Mouse (Mus musculus) ovary, adult 18-20 months (tissue): ENCODE measurements around the gene Arrdc5.
A peak's percentile ranks its signal among the peaks of the same experiment; 100 is the strongest.

Experiments
- DNase-seq: peaks from one replicate; pipeline ENCODE4 v3.0.0; 2022; ENCODE audit warnings: low spot score, mixed read lengths

Arrdc5 gene

GRCm38 (mm10) chr17:56303160-56303846, 3.2 kb upstream of the Arrdc5 start, which contains the start of gene Uhrf1:
Gene Uhrf1, plus strand, starts transcription at chr17:56303321.
- DNase-seq, result peak; percentile 76

GRCm38 (mm10) chr17:56302363-56302996, 2.4 kb upstream of the Arrdc5 start:
- no peak for DNase-seq

- no peak for DNase-seq
Observed at GRCm38 (mm10) chr17:56298238-56298637, 1.8 kb downstream of the Arrdc5 start.

GRCm38 (mm10) chr17:56296201-56296600, 3.9 kb downstream of the Arrdc5 start:
- no peak for DNase-seq

GRCm38 (mm10) chr17:56294241-56294640, 5.8 kb downstream of the Arrdc5 start:
- DNase-seq, result no peak

- DNase-seq, result no peak
Observed at GRCm38 (mm10) chr17:56293291-56293690, 6.8 kb downstream of the Arrdc5 start.

- no peak for DNase-seq
Observed at GRCm38 (mm10) chr17:56292531-56293222, 7.4 kb downstream of the Arrdc5 start, which contains the start of gene Plin3. Gene Plin3, minus strand, starts transcription at chr17:56292873.

- DNase-seq, result no peak
Observed at GRCm38 (mm10) chr17:56291826-56292475, 8.1 kb downstream of the Arrdc5 start.

- peak; percentile 91 for DNase-seq
Observed at GRCm38 (mm10) chr17:56291171-56291511, 8.9 kb downstream of the Arrdc5 start.

- peak; percentile 95 for DNase-seq
Observed at GRCm38 (mm10) chr17:56290388-56291170, 9.5 kb downstream of the Arrdc5 start.

GRCm38 (mm10) chr17:56289371-56290331, 10.4 kb downstream of the Arrdc5 start:
- DNase-seq, result no peak

GRCm38 (mm10) chr17:56288866-56289265, 11.2 kb downstream of the Arrdc5 start:
- no peak for DNase-seq

- no peak for DNase-seq
Observed at GRCm38 (mm10) chr17:56287830-56288229, 12.3 kb downstream of the Arrdc5 start.

GRCm38 (mm10) chr17:56285995-56286394, 14.1 kb downstream of the Arrdc5 start:
- DNase-seq, result no peak

- DNase-seq, result no peak
Observed at GRCm38 (mm10) chr17:56283316-56283715, 16.8 kb downstream of the Arrdc5 start.

GRCm38 (mm10) chr17:56282802-56283201, 17.3 kb downstream of the Arrdc5 start:
- DNase-seq, result no peak

GRCm38 (mm10) chr17:56281193-56281592, 18.9 kb downstream of the Arrdc5 start:
- no peak for DNase-seq

- DNase-seq, result no peak
Observed at GRCm38 (mm10) chr17:56279481-56280155, 20.5 kb downstream of the Arrdc5 start.

- no peak for DNase-seq
Observed at GRCm38 (mm10) chr17:56278340-56278739, 21.7 kb downstream of the Arrdc5 start.

- no peak for DNase-seq
Observed at GRCm38 (mm10) chr17:56277567-56277893, 22.6 kb downstream of the Arrdc5 start.
